Mouse (Mus musculus) layer of hippocampus, adult 9-10 months (tissue): ENCODE results near the gene Jade1.

Experiments used
- DNase-seq: peaks from one replicate; pipeline ENCODE4 v3.0.0; 2022; ENCODE audit warnings: low spot score

Gene Jade1

GRCm38 (mm10) chr3:41555491-41556381 is at the start of gene Jade1:
Jade1 (plus strand) TSS chr3:41555731.
- DNase-seq, result no peak

GRCm38 (mm10) chr3:41509441-41509840 is 46.1 kb upstream of the Jade1 start:
- no peak for DNase-seq

GRCm38 (mm10) chr3:41510191-41510590 is 45.3 kb upstream of the Jade1 start:
- no peak for DNase-seq

GRCm38 (mm10) chr3:41510750-41511149 is 44.8 kb upstream of the Jade1 start:
- no peak for DNase-seq

GRCm38 (mm10) chr3:41514003-41514402 is 41.5 kb upstream of the Jade1 start:
- no peak for DNase-seq

GRCm38 (mm10) chr3:41514683-41515305 is 40.7 kb upstream of the Jade1 start:
- no peak for DNase-seq

GRCm38 (mm10) chr3:41516961-41517518 is 38.5 kb upstream of the Jade1 start:
- DNase-seq, result no peak

- no peak for DNase-seq
Observed at GRCm38 (mm10) chr3:41520925-41521324, 34.6 kb upstream of the Jade1 start.

- DNase-seq, result no peak
Observed at GRCm38 (mm10) chr3:41521733-41522132, 33.8 kb upstream of the Jade1 start.

GRCm38 (mm10) chr3:41522226-41523005 is 33.1 kb upstream of the Jade1 start:
- DNase-seq, result no peak

GRCm38 (mm10) chr3:41523006-41523375 is 32.5 kb upstream of the Jade1 start:
- DNase-seq, result no peak

- no peak for DNase-seq
Observed at GRCm38 (mm10) chr3:41523460-41523859, 32.1 kb upstream of the Jade1 start.

- no peak for DNase-seq
Observed at GRCm38 (mm10) chr3:41528291-41528969, 27.1 kb upstream of the Jade1 start.

GRCm38 (mm10) chr3:41530156-41530555 is 25.4 kb upstream of the Jade1 start:
- no peak for DNase-seq

GRCm38 (mm10) chr3:41531541-41531940 is 24.0 kb upstream of the Jade1 start:
- no peak for DNase-seq

GRCm38 (mm10) chr3:41532109-41532508 is 23.4 kb upstream of the Jade1 start:
- no peak for DNase-seq

GRCm38 (mm10) chr3:41533660-41534059 is 21.9 kb upstream of the Jade1 start:
- no peak for DNase-seq

GRCm38 (mm10) chr3:41537957-41538356 is 17.6 kb upstream of the Jade1 start:
- no peak for DNase-seq

GRCm38 (mm10) chr3:41541313-41541712 is 14.2 kb upstream of the Jade1 start:
- DNase-seq, result no peak

- no peak for DNase-seq
Observed at GRCm38 (mm10) chr3:41544451-41544850, 11.1 kb upstream of the Jade1 start.

GRCm38 (mm10) chr3:41547289-41547688 is 8.2 kb upstream of the Jade1 start:
- DNase-seq, result no peak

- DNase-seq, result no peak
Observed at GRCm38 (mm10) chr3:41548238-41548637, 7.3 kb upstream of the Jade1 start.
